Mouse (Mus musculus): ENCODE data around the gene Nlrc5.

- TF ChIP-seq CTCF (IDR thresholded peaks at IDR 0.05; ENCODE audit: borderline replicate concordance, insufficient read depth, low read depth, low read length) (no peak), POLR2A (IDR thresholded peaks at IDR 0.05; ENCODE audit: borderline replicate concordance, insufficient read depth, low read length) (no peak)
Observed at GRCm38 (mm10) chr8:94543981-94544380, 109.8 kb downstream of the Nlrc5 start.

Data from cerebellum, adult 2 months (tissue).